Comparison of ENCODE assay signal across 8 mouse cellular contexts in the genomic region with DNA sequence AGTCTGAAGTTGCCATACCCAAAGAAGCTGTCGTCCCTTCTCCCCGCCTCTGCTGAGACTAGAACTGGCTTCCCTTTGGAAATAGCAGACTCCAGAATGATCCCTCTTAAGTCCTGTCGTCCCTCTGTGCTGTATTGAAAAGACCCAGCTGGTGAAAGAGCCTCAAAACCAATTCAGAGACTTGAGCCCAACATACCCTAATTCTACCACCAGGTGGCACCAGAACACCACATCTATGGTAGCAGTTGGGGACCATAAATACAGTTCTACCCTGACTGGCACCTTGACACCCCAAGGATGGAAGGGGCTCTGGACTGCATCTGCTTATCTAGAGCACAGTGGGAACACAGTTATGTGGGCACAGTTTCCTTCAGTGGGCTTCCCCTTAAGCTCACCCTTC. TPM values are rescaled to one million over a fixed set of nuclear protein-coding genes. Genes with fewer than 3 reads are reported as not detected.
DNase-seq lines count a peak whose midpoint lies in the region; ATAC-seq lines count a peak whose summit lies in the region.

No protein-coding gene starts in this region.

- 0 out of 2 replicates have a peak, but pooled peaks cover 3% of the 10 kb centered on the region for H3K9me3 ChIP-seq in liver, embryonic 12.5 days (replicated peaks)
- H3K9me3 ChIP-seq in intestine, embryonic 16.5 days (ENCODE audit: control insufficient read depth, low read length) = no peaks in the 10 kb centered on the region
- H3K9me3 ChIP-seq in midbrain, embryonic 14.5 days (ENCODE audit: control insufficient read depth, low read length) = no peaks in the 10 kb centered on the region

- 2% methylated on average over 3 of the region's 3 CpGs for WGBS in liver, embryonic 12.5 days (ENCODE audit: insufficient replicate concordance)
- WGBS in intestine, embryonic 16.5 days = 2% methylated on average over 3 of the region's 3 CpGs
- WGBS in midbrain, embryonic 14.5 days = 3% methylated on average over 3 of the region's 3 CpGs

- H3K4me1 ChIP-seq in liver, embryonic 12.5 days = peaks cover 9% of the 10 kb centered on the region
- H3K4me1 ChIP-seq in intestine, embryonic 16.5 days (ENCODE audit: control insufficient read depth, insufficient read depth, low read length) = no peaks in the 10 kb centered on the region
- H3K4me1 ChIP-seq in midbrain, embryonic 14.5 days (ENCODE audit: control insufficient read depth, insufficient read depth, low read length) = no peaks in the 10 kb centered on the region

- no peak overlapping the region for H3K4me3 ChIP-seq in liver, embryonic 12.5 days
- H3K4me3 ChIP-seq in intestine, embryonic 16.5 days (ENCODE audit: low read length) = no peak overlapping the region
- H3K4me3 ChIP-seq in midbrain, embryonic 14.5 days (replicated peaks; ENCODE audit: low read depth, low read length) = no peak overlapping the region

- H3K4me2 ChIP-seq in liver, embryonic 12.5 days = no peak overlapping the region
- H3K4me2 ChIP-seq in intestine, embryonic 16.5 days (ENCODE audit: low read depth, low read length) = no peak overlapping the region
- no peak overlapping the region for H3K4me2 ChIP-seq in midbrain, embryonic 14.5 days (ENCODE audit: low read length)

- peak; percentile 69 for DNase-seq in liver
- DNase-seq in cerebellum, adult 9-10 months = peak; percentile 78
- DNase-seq in left cerebral cortex, postnatal 14 days (ENCODE audit: low spot score in 2 of 2) = peak; percentile 88 to 91
- peak; percentile 93 for DNase-seq in midbrain, embryonic 14.5 days
- DNase-seq in spleen, postnatal 36 days (ENCODE audit: low spot score in 2 of 2) = peak; percentile 37 to 44

- ATAC-seq in liver, embryonic 12.5 days = no peak
- ATAC-seq in frontal cortex, adult (ENCODE audit: low TSS enrichment) = peak; percentile 72
- ATAC-seq in intestine, embryonic 16.5 days = peak; percentile 76
- ATAC-seq in midbrain, embryonic 14.5 days (ENCODE audit: low FRiP score, low TSS enrichment) = peak; percentile 36; the same call in 1 of the 2 replicates

- 0 out of 2 replicates have a peak, but pooled peaks cover 2% of the 10 kb centered on the region for H3K36me3 ChIP-seq in liver, embryonic 12.5 days
- no peaks in the 10 kb centered on the region for H3K36me3 ChIP-seq in intestine, embryonic 16.5 days (ENCODE audit: control insufficient read depth, insufficient read depth, low read length)
- H3K36me3 ChIP-seq in midbrain, embryonic 14.5 days (ENCODE audit: control insufficient read depth, insufficient read depth, low read length) = peaks cover 31% of the 10 kb centered on the region

- intact Hi-C loops in left cerebral cortex, postnatal 14 days (cut with DNase I) = loop anchor here (1.0 kb wide), 1 partner anchor 37 kb away; no protein-coding TSS in a partner anchor

- no peak overlapping the region for H3K27ac ChIP-seq in liver, embryonic 12.5 days
- no peak overlapping the region for H3K27ac ChIP-seq in intestine, embryonic 16.5 days (ENCODE audit: low read length)
- H3K27ac ChIP-seq in midbrain, embryonic 14.5 days (replicated peaks; ENCODE audit: low read depth, low read length) = no peak overlapping the region

- peaks cover 43% of the 10 kb centered on the region for H3K27me3 ChIP-seq in liver, embryonic 12.5 days (replicated peaks)
- 0 out of 2 replicates have a peak, but pooled peaks cover 3% of the 10 kb centered on the region for H3K27me3 ChIP-seq in intestine, embryonic 16.5 days (replicated peaks; ENCODE audit: control insufficient read depth, insufficient read depth, low read length)
- H3K27me3 ChIP-seq in midbrain, embryonic 14.5 days (ENCODE audit: control insufficient read depth, insufficient read depth, low read length) = no peaks in the 10 kb centered on the region

- no peak overlapping the region for H3K9ac ChIP-seq in liver, embryonic 12.5 days
- no peak overlapping the region for H3K9ac ChIP-seq in intestine, embryonic 16.5 days (ENCODE audit: low read depth, low read length)
- no peak overlapping the region for H3K9ac ChIP-seq in midbrain, embryonic 14.5 days (replicated peaks; ENCODE audit: low read length)

RNA-seq across cellular contexts. Expression of a gene that starts 7.6 kb away (rescaled TPM):
- polyA plus RNA-seq in liver, embryonic 12.5 days (2016; fragmentation: Nextera tagmentation; extraction: Ambion mirVana) = 0.06 and 0.12 TPM in 2 replicates
- polyA plus RNA-seq in intestine, embryonic 16.5 days (2015; fragmentation: Nextera tagmentation; extraction: Ambion mirVana) = 0.18 and 0.55 TPM in 2 replicates
- 10 to 100 TPM in 1 of 2 experiments, 1 to 10 TPM in 1; 8.8 to 12.7 TPM for total RNA-seq in left cerebral cortex, postnatal 14 days (2021)
- polyA plus RNA-seq in midbrain, embryonic 14.5 days (2014; fragmentation: Nextera tagmentation; extraction: Ambion mirVana) = 0.91 and 1.1 TPM in 2 replicates

RNA-seq across cellular contexts. Expression of a gene that starts 33.0 kb away (rescaled TPM):
- polyA plus RNA-seq in liver, embryonic 12.5 days (2016; fragmentation: Nextera tagmentation; extraction: Ambion mirVana) = not detected in 2 replicates
- 2.0 and 3.4 TPM in 2 replicates for polyA plus RNA-seq in intestine, embryonic 16.5 days (2015; fragmentation: Nextera tagmentation; extraction: Ambion mirVana)
- total RNA-seq in left cerebral cortex, postnatal 14 days (2021) = 1 to 10 TPM in 1 of 2 experiments, under 1 TPM in 1; 0.89 to 1.0 TPM
- 1.4 and 1.6 TPM in 2 replicates for polyA plus RNA-seq in midbrain, embryonic 14.5 days (2014; fragmentation: Nextera tagmentation; extraction: Ambion mirVana)

Comparison
In these comparisons a context has a peak if more than half of its experiments do, and no peak if none do; other contexts are left out.
1. DNase-seq: peak in every context shown above with its lines; median percentile 93 in midbrain, embryonic 14.5 days; 90 in left cerebral cortex, postnatal 14 days; 78 in cerebellum, adult 9-10 months; 69 in liver; 40 in spleen, postnatal 36 days.